Mouse (Mus musculus): Measurements from ENCODE around the gene Srgap3.

- TF ChIP-seq CTCF (conservative IDR thresholded peaks at IDR 0.05; ENCODE audit: low read length) (no peak), NANOG (IDR thresholded peaks at IDR 0.05; ENCODE audit: borderline replicate concordance, low read length) (no peak), POU5F1 (IDR thresholded peaks at IDR 0.05; ENCODE audit: borderline replicate concordance, low read length) (no peak)
These were observed 131.5 kb downstream of the Srgap3 start for GRCm38 (mm10) chr6:112815604-112816003.

Data from E14TG2a.4 (cell line).